Mouse (Mus musculus): ENCODE results near the gene Nsun2.

DNA sequence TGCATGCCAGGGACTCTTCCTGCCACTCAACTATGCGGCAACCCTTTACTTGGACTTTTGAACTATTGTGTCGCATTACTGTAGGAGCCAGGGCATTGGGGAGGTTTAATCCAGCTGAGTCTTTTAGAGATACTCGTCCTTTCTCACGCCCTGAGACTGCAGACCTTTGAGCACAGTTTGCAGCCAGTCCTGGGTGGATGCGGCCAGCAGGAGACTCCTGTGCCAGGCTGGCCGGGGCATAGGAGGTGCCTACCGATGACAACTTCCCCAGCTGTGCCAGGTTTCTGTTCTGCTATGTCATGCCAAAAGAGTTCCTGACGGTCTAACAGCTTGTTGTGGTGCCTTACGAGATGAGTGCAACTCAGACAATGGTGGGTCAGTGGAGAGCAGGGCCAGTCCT lies 35.7 kb downstream of the Nsun2 start:
- no peak for TF ChIP-seq POLR2A (IDR thresholded peaks at IDR 0.05; ENCODE audit: control insufficient read depth, extremely low read depth, insufficient read depth, low read length, poor library complexity)
- TF ChIP-seq CTCF (IDR thresholded peaks at IDR 0.05; ENCODE audit: borderline replicate concordance, control insufficient read depth, extremely low read depth, insufficient read depth, low read length, poor library complexity) = no peak
